Mouse (Mus musculus): ENCODE measurements around the gene Ankrd2. TPM values are rescaled to one million over a fixed set of nuclear protein-coding genes. Genes with fewer than 3 reads are reported as not detected.

Gene Ankrd2
- polyA plus RNA-seq, 1 experiment = 0.62 TPM

- no peak overlapping the region for H3K27ac ChIP-seq (ENCODE audit: control insufficient read depth, insufficient read depth, low read depth, low read length)
- no peaks in the 10 kb centered on the region; the same call in 1 of the 2 replicates for H3K36me3 ChIP-seq (ENCODE audit: control insufficient read depth, insufficient read depth, low read length)
- TF ChIP-seq CTCF (IDR thresholded peaks at IDR 0.05; ENCODE audit: control insufficient read depth, insufficient read depth, insufficient replicate concordance, low read depth, low read length) = no peak
- TF ChIP-seq POLR2A (IDR thresholded peaks at IDR 0.05; ENCODE audit: control insufficient read depth, low read depth, low read length) = no peak
- H3K4me1 ChIP-seq (ENCODE audit: control insufficient read depth, insufficient read depth, low read length) = peaks cover 4% of the 10 kb centered on the region; the same call in 1 of the 2 replicates
- H3K4me3 ChIP-seq (ENCODE audit: control insufficient read depth, low read depth, low read length) = no peak overlapping the region
- no peaks in the 10 kb centered on the region for H3K27me3 ChIP-seq (ENCODE audit: control insufficient read depth, insufficient read depth, low read length)
Measured at GRCm38 (mm10) chr19:42005616-42006015, 30.2 kb upstream of the Ankrd2 start.

- no peak overlapping the region for H3K4me3 ChIP-seq (ENCODE audit: control insufficient read depth, low read depth, low read length)
- no peaks in the 10 kb centered on the region for H3K27me3 ChIP-seq (ENCODE audit: control insufficient read depth, insufficient read depth, low read length)
- H3K4me1 ChIP-seq (ENCODE audit: control insufficient read depth, insufficient read depth, low read length) = peaks cover 2% of the 10 kb centered on the region; the same call in 1 of the 2 replicates
- H3K36me3 ChIP-seq (ENCODE audit: control insufficient read depth, insufficient read depth, low read length) = no peaks in the 10 kb centered on the region; the same call in 1 of the 2 replicates
- no peak overlapping the region for H3K27ac ChIP-seq (ENCODE audit: control insufficient read depth, insufficient read depth, low read depth, low read length)
- TF ChIP-seq CTCF (IDR thresholded peaks at IDR 0.05; ENCODE audit: control insufficient read depth, insufficient read depth, insufficient replicate concordance, low read depth, low read length) (no peak), POLR2A (IDR thresholded peaks at IDR 0.05; ENCODE audit: control insufficient read depth, low read depth, low read length) (no peak)
Measured at GRCm38 (mm10) chr19:42006568-42006967, 29.2 kb upstream of the Ankrd2 start.

DNA sequence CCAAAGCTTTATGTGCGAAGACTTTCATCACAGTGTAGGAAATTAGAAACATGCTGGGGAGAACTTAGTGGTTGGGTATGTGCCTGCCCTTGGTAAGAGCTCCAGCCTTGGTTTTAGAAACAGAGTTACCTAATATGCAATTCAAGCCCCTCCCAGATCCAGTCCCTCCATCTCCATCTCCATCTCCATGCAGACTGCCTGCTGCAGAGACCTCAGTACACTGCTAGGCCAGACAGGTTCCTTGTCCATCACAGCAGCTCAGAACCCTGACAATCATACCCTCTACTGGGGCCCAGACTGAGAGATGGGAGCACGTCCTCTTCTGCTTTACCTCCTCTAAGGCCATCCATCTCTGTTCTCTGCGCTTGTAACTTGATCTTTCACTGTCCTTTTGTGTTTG, 27.2 kb upstream of the Ankrd2 start:
- no peak overlapping the region for H3K4me3 ChIP-seq (ENCODE audit: control insufficient read depth, low read depth, low read length)
- no peaks in the 10 kb centered on the region for H3K27me3 ChIP-seq (ENCODE audit: control insufficient read depth, insufficient read depth, low read length)
- no peaks in the 10 kb centered on the region; the same call in 1 of the 2 replicates for H3K36me3 ChIP-seq (ENCODE audit: control insufficient read depth, insufficient read depth, low read length)
- no peak overlapping the region for H3K27ac ChIP-seq (ENCODE audit: control insufficient read depth, insufficient read depth, low read depth, low read length)
- TF ChIP-seq POLR2A (IDR thresholded peaks at IDR 0.05; ENCODE audit: control insufficient read depth, low read depth, low read length) = no peak
- TF ChIP-seq CTCF (IDR thresholded peaks at IDR 0.05; ENCODE audit: control insufficient read depth, insufficient read depth, insufficient replicate concordance, low read depth, low read length) = no peak
- peaks cover 2% of the 10 kb centered on the region; the same call in 1 of the 2 replicates for H3K4me1 ChIP-seq (ENCODE audit: control insufficient read depth, insufficient read depth, low read length)

DNA sequence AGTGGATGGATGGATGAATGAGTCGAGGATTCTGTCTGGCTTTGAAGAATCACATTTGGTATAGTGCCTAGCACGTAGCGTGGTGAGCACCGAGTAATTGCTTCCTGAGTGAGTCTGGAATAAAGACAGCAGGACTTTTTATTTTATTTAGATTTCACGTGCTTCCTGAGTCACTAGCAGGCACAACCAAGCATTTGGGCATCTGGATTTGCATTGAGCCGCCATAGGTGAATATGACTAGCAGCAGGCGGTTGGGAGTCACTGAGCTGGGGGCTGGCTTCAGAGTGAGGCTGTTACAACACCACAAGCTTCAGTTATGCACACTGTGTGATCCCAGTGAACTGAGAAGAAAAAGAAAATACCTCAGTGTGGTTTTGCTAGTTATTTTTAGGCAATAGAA, 26.7 kb upstream of the Ankrd2 start:
- Histone ChIP-seq H3K4me1 (ENCODE audit: control insufficient read depth, insufficient read depth, low read length) (peaks cover 2% of the 10 kb centered on the region; the same call in 1 of the 2 replicates), H3K27me3 (ENCODE audit: control insufficient read depth, insufficient read depth, low read length) (no peaks in the 10 kb centered on the region), H3K4me3 (ENCODE audit: control insufficient read depth, low read depth, low read length) (no peak overlapping the region), H3K36me3 (ENCODE audit: control insufficient read depth, insufficient read depth, low read length) (no peaks in the 10 kb centered on the region; the same call in 1 of the 2 replicates), H3K27ac (ENCODE audit: control insufficient read depth, insufficient read depth, low read depth, low read length) (no peak overlapping the region)
- no peak for TF ChIP-seq POLR2A (IDR thresholded peaks at IDR 0.05; ENCODE audit: control insufficient read depth, low read depth, low read length)
- no peak for TF ChIP-seq CTCF (IDR thresholded peaks at IDR 0.05; ENCODE audit: control insufficient read depth, insufficient read depth, insufficient replicate concordance, low read depth, low read length)

- TF ChIP-seq POLR2A (IDR thresholded peaks at IDR 0.05; ENCODE audit: control insufficient read depth, low read depth, low read length) = no peak
- TF ChIP-seq CTCF (IDR thresholded peaks at IDR 0.05; ENCODE audit: control insufficient read depth, insufficient read depth, insufficient replicate concordance, low read depth, low read length) = no peak
- Histone ChIP-seq H3K36me3 (ENCODE audit: control insufficient read depth, insufficient read depth, low read length) (no peaks in the 10 kb centered on the region; the same call in 1 of the 2 replicates), H3K27ac (ENCODE audit: control insufficient read depth, insufficient read depth, low read depth, low read length) (no peak overlapping the region), H3K27me3 (ENCODE audit: control insufficient read depth, insufficient read depth, low read length) (no peaks in the 10 kb centered on the region), H3K4me3 (ENCODE audit: control insufficient read depth, low read depth, low read length) (no peak overlapping the region), H3K4me1 (ENCODE audit: control insufficient read depth, insufficient read depth, low read length) (peaks cover 2% of the 10 kb centered on the region; the same call in 1 of the 2 replicates)
Measured at GRCm38 (mm10) chr19:42010436-42010835, 25.4 kb upstream of the Ankrd2 start.

GRCm38 (mm10) chr19:42011123-42011522, 24.7 kb upstream of the Ankrd2 start:
- Histone ChIP-seq H3K4me1 (ENCODE audit: control insufficient read depth, insufficient read depth, low read length) (peaks cover 2% of the 10 kb centered on the region; the same call in 1 of the 2 replicates), H3K27me3 (ENCODE audit: control insufficient read depth, insufficient read depth, low read length) (no peaks in the 10 kb centered on the region), H3K4me3 (ENCODE audit: control insufficient read depth, low read depth, low read length) (no peak overlapping the region), H3K27ac (ENCODE audit: control insufficient read depth, insufficient read depth, low read depth, low read length) (no peak overlapping the region), H3K36me3 (ENCODE audit: control insufficient read depth, insufficient read depth, low read length) (no peaks in the 10 kb centered on the region; the same call in 1 of the 2 replicates)
- TF ChIP-seq POLR2A (IDR thresholded peaks at IDR 0.05; ENCODE audit: control insufficient read depth, low read depth, low read length) = no peak
- no peak for TF ChIP-seq CTCF (IDR thresholded peaks at IDR 0.05; ENCODE audit: control insufficient read depth, insufficient read depth, insufficient replicate concordance, low read depth, low read length)

GRCm38 (mm10) chr19:42014231-42014825, 21.5 kb upstream of the Ankrd2 start:
- no peak overlapping the region for H3K4me3 ChIP-seq (ENCODE audit: control insufficient read depth, low read depth, low read length)
- H3K27me3 ChIP-seq (ENCODE audit: control insufficient read depth, insufficient read depth, low read length) = no peaks in the 10 kb centered on the region
- no peak overlapping the region for H3K27ac ChIP-seq (ENCODE audit: control insufficient read depth, insufficient read depth, low read depth, low read length)
- H3K36me3 ChIP-seq (ENCODE audit: control insufficient read depth, insufficient read depth, low read length) = no peaks in the 10 kb centered on the region; the same call in 1 of the 2 replicates
- H3K4me1 ChIP-seq (ENCODE audit: control insufficient read depth, insufficient read depth, low read length) = no peaks in the 10 kb centered on the region; the same call in 1 of the 2 replicates
- TF ChIP-seq CTCF (IDR thresholded peaks at IDR 0.05; ENCODE audit: control insufficient read depth, insufficient read depth, insufficient replicate concordance, low read depth, low read length) (no peak), POLR2A (IDR thresholded peaks at IDR 0.05; ENCODE audit: control insufficient read depth, low read depth, low read length) (no peak)
